Mouse (Mus musculus): Measurements from ENCODE around the gene Gm12695. TPM values are rescaled to one million over a fixed set of nuclear protein-coding genes. Genes with fewer than 3 reads are reported as not detected.

Gm12695 gene
- polyA plus RNA-seq, 1 experiment, result not detected

DNA sequence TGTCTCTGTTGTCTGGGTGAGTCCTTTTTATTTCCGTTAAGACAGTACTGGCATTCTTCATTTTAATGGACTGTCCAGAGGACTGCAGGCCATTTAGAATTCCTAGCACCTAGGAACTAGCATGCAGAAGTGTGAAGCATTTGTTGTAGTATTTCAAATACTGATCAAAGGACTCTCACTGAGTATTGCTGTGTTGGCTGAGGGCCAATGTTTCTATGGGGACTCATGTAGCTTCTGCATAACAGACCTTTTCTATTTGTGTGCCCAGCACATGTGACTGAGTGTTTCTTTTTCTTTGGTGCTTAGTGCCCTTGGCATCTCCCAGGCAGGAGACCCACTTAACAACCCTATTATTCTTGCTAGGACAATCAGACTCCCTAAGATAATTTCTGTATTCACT, 12.6 kb upstream of the Gm12695 start:
- Histone ChIP-seq H3K36me3 (ENCODE audit: control insufficient read depth, insufficient read depth) (no peaks in the 10 kb centered on the region), H3K79me2 (ENCODE audit: control insufficient read depth, insufficient read depth) (no peaks in the 10 kb centered on the region), H3K27me3 (ENCODE audit: control insufficient read depth, insufficient read depth, insufficient read length) (no peaks in the 10 kb centered on the region), H3K4me3 (no peak overlapping the region), H3K4me2 (ENCODE audit: low read depth) (no peak overlapping the region), H3ac (ENCODE audit: control insufficient read depth, insufficient read length) (no peak overlapping the region)
- no peak for TF ChIP-seq TCF3 (IDR thresholded peaks at IDR 0.05; ENCODE audit: insufficient read length, low read depth)
- TF ChIP-seq TCF12 (IDR thresholded peaks at IDR 0.05; ENCODE audit: insufficient read depth, poor library complexity, severe bottlenecking), result no peak

DNA sequence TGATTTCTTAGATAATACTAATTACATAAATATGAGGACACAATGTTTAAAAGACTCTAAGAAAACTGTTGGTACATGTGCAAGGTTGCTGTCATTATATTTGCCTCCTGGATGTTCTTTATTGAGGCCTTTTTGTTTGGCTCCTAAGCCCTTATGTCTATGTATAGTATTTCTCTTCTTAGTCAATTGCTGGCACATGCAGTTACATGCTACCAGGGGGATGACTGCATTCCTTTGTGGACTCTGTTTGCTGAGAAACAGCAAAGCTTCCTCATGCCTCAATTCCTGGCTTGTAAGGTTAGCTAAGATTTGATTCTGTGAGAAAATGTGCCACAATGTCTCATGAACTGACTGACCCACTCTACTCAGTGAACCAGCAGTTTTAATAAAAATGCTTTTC, 6.3 kb upstream of the Gm12695 start:
- Histone ChIP-seq H3K36me3 (ENCODE audit: control insufficient read depth, insufficient read depth) (no peaks in the 10 kb centered on the region), H3ac (ENCODE audit: control insufficient read depth, insufficient read length) (no peak overlapping the region), H3K4me3 (no peak overlapping the region), H3K79me2 (ENCODE audit: control insufficient read depth, insufficient read depth) (no peaks in the 10 kb centered on the region), H3K4me2 (ENCODE audit: low read depth) (no peak overlapping the region), H3K27me3 (ENCODE audit: control insufficient read depth, insufficient read depth, insufficient read length) (no peaks in the 10 kb centered on the region)
- TF ChIP-seq POLR2AphosphoS2 (IDR thresholded peaks at IDR 0.05; ENCODE audit: insufficient read length, low read depth) (no peak), TCF3 (IDR thresholded peaks at IDR 0.05; ENCODE audit: insufficient read length, low read depth) (no peak), TCF12 (IDR thresholded peaks at IDR 0.05; ENCODE audit: insufficient read depth, poor library complexity, severe bottlenecking) (no peak), CEBPB (IDR thresholded peaks at IDR 0.05; ENCODE audit: insufficient read depth, poor library complexity, severe bottlenecking) (no peak), MYOG (IDR thresholded peaks at IDR 0.05; ENCODE audit: control insufficient read depth in 1 of 3, insufficient read depth in 1 of 3, insufficient read length in 2 of 3, low read depth in 2 of 3) (no peak), USF1 (IDR thresholded peaks at IDR 0.05; ENCODE audit: low read depth) (no peak), MAX (IDR thresholded peaks at IDR 0.05; ENCODE audit: low read depth) (no peak), POLR2A (IDR thresholded peaks at IDR 0.05; ENCODE audit: insufficient read length, low read depth) (no peak), REST (IDR thresholded peaks at IDR 0.05; ENCODE audit: insufficient read depth, insufficient read length) (no peak), MYOD1 (IDR thresholded peaks at IDR 0.05; ENCODE audit: control insufficient read depth in 1 of 3, insufficient read length in 2 of 3, low read depth in 2 of 3) (no peak), SRF (IDR thresholded peaks at IDR 0.05; ENCODE audit: control insufficient read depth, insufficient read length, low read depth) (no peak), E2F4 (IDR thresholded peaks at IDR 0.05; ENCODE audit: insufficient read depth) (no peak)

DNA sequence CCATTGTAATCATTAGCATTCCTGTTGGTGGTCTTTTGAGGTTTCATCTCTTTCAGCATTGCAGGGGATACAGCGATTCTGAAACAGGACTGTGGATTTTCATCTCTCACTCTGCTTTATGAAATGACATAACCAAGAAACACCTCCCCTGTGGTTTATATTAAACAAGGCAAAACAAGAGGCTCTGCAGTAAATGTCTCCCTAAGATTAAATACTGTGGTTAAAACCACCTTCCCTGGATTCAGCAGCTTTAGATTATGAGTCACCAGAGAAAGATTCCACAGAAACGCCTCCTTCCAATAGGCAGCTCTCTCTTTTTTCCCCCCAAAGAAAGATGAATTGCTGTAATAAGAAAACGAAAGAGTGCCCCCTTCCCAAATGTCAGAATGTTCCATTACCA, 4.9 kb upstream of the Gm12695 start:
- Histone ChIP-seq H3K79me2 (ENCODE audit: control insufficient read depth, insufficient read depth) (no peaks in the 10 kb centered on the region), H3K4me3 (no peak overlapping the region), H3K4me2 (ENCODE audit: low read depth) (no peak overlapping the region), H3ac (ENCODE audit: control insufficient read depth, insufficient read length) (no peak overlapping the region), H3K36me3 (ENCODE audit: control insufficient read depth, insufficient read depth) (no peaks in the 10 kb centered on the region), H3K27me3 (ENCODE audit: control insufficient read depth, insufficient read depth, insufficient read length) (no peaks in the 10 kb centered on the region)
- TF ChIP-seq SRF (IDR thresholded peaks at IDR 0.05; ENCODE audit: control insufficient read depth, insufficient read length, low read depth) (no peak), MYOG (IDR thresholded peaks at IDR 0.05; ENCODE audit: control insufficient read depth in 1 of 3, insufficient read depth in 1 of 3, insufficient read length in 2 of 3, low read depth in 2 of 3) (no peak), E2F4 (IDR thresholded peaks at IDR 0.05; ENCODE audit: insufficient read depth) (no peak), CEBPB (IDR thresholded peaks at IDR 0.05; ENCODE audit: insufficient read depth, poor library complexity, severe bottlenecking) (no peak), TCF3 (IDR thresholded peaks at IDR 0.05; ENCODE audit: insufficient read length, low read depth) (no peak), TCF12 (IDR thresholded peaks at IDR 0.05; ENCODE audit: insufficient read depth, poor library complexity, severe bottlenecking) (no peak), MYOD1 (IDR thresholded peaks at IDR 0.05; ENCODE audit: control insufficient read depth in 1 of 3, insufficient read length in 2 of 3, low read depth in 2 of 3) (no peak), POLR2A (IDR thresholded peaks at IDR 0.05; ENCODE audit: insufficient read length, low read depth) (no peak), REST (IDR thresholded peaks at IDR 0.05; ENCODE audit: insufficient read depth, insufficient read length) (no peak), POLR2AphosphoS2 (IDR thresholded peaks at IDR 0.05; ENCODE audit: insufficient read length, low read depth) (no peak), USF1 (IDR thresholded peaks at IDR 0.05; ENCODE audit: low read depth) (no peak), MAX (IDR thresholded peaks at IDR 0.05; ENCODE audit: low read depth) (no peak)

DNA sequence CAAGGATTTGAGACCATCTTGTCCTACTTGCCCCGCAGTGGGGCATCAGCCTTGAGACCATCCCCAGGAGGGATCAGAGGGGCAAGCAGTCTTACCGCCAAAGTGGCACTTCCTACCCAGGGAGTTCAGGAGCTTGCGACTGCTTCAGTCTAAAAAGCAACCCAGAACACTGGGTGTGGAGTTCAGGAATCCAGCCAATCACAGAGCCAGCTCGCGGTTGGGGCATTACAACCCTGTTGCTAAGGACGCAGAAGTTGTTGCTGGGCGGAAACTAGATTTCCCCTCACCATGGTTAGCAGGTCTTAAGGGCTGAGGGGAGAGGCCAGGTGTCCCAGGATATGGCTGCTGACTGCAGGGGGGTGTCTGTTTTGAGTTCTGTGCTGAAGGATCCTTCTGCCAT, 1.6 kb upstream of the Gm12695 start:
- TF ChIP-seq TCF12 (IDR thresholded peaks at IDR 0.05; ENCODE audit: insufficient read depth, poor library complexity, severe bottlenecking) (no peak), MAX (IDR thresholded peaks at IDR 0.05; ENCODE audit: low read depth) (no peak)
- no peaks in the 10 kb centered on the region for H3K27me3 ChIP-seq (ENCODE audit: control insufficient read depth, insufficient read depth, insufficient read length)
- H3K36me3 ChIP-seq (ENCODE audit: control insufficient read depth, insufficient read depth), result no peaks in the 10 kb centered on the region
- no peaks in the 10 kb centered on the region for H3K79me2 ChIP-seq (ENCODE audit: control insufficient read depth, insufficient read depth)
- H3ac ChIP-seq (ENCODE audit: control insufficient read depth, insufficient read length), result no peak overlapping the region
- no peak overlapping the region for H3K4me2 ChIP-seq (ENCODE audit: low read depth)
- H3K4me3 ChIP-seq, result no peak overlapping the region

DNA sequence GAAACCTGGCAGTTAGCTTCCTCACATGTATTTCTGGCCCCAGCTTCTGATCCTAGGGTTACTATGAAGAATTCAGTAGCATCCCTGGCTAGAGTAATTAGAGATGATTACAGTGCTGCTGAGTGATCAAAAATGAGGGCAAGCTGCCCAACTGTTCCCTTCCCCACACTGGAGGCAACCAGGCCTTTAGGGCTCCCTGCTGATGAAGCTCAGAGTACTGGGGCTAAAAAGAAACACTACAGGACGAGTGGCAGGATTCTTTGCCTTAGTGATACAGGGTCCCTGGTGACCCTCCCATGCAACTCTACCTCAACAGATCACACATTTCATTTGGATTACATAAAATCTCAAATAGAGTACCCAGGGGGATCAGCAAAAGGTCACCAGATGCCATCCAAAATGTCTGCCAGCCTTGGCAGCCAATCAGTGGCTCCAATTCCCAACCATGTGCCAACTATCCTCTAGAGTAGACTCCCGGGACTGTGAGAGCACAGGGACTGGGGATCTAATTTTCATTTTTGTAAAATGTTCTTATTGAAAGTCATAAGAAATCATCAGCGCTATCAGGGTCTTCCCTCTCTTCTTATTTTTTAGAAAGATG, 11.9 kb downstream of the Gm12695 start:
- Histone ChIP-seq H3K27me3 (ENCODE audit: control insufficient read depth, insufficient read depth, insufficient read length) (no peaks in the 10 kb centered on the region), H3ac (ENCODE audit: control insufficient read depth, insufficient read length) (no peak overlapping the region), H3K79me2 (ENCODE audit: control insufficient read depth, insufficient read depth) (no peaks in the 10 kb centered on the region), H3K4me3 (no peak overlapping the region), H3K36me3 (ENCODE audit: control insufficient read depth, insufficient read depth) (no peaks in the 10 kb centered on the region), H3K4me2 (ENCODE audit: low read depth) (no peak overlapping the region)
- TF ChIP-seq POLR2A (IDR thresholded peaks at IDR 0.05; ENCODE audit: insufficient read length, low read depth) (no peak), MYOG (IDR thresholded peaks at IDR 0.05; ENCODE audit: control insufficient read depth in 1 of 3, insufficient read depth in 1 of 3, insufficient read length in 2 of 3, low read depth in 2 of 3) (no peak)
